Mouse (Mus musculus): ENCODE results near the gene Zfp629. TPM values are rescaled to one million over a fixed set of nuclear protein-coding genes. Genes with fewer than 3 reads are reported as not detected.

The Zfp629 gene
- polyA plus RNA-seq, 1 experiment, result 6.3 TPM

DNA sequence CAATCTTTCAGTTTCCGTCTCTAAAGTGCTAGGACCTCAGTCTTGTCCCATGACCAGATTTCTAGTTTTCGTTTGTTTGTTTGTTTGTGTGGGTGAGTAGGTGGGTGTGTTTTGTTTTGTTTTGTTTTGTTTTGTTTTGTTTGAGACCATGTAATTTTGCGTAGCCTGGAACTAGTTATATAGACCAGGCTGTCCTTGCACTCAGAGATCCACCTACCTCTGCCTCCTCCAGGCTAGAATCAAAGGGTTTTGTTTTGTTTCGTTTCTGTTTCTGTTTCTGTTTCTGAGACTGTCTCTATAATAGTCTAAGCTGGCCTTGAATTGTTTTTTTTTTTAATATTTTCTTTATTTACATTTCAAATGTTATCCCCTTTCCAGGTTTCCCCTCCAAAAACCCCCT is 30.8 kb upstream of the Zfp629 start:
- H3K36me3 ChIP-seq (ENCODE audit: control insufficient read depth, insufficient read depth), result no peaks in the 10 kb centered on the region
- H3K27me3 ChIP-seq (ENCODE audit: control insufficient read depth, insufficient read depth, insufficient read length), result peaks cover 32% of the 10 kb centered on the region
- TF ChIP-seq MYOD1 (IDR thresholded peaks at IDR 0.05; ENCODE audit: control insufficient read depth in 1 of 3, insufficient read length in 2 of 3, low read depth in 2 of 3) (no peak), REST (IDR thresholded peaks at IDR 0.05; ENCODE audit: insufficient read depth, insufficient read length) (no peak), MAX (IDR thresholded peaks at IDR 0.05; ENCODE audit: low read depth) (no peak), CEBPB (IDR thresholded peaks at IDR 0.05; ENCODE audit: insufficient read depth, poor library complexity, severe bottlenecking) (no peak)
- no peaks in the 10 kb centered on the region for H3K79me2 ChIP-seq (ENCODE audit: control insufficient read depth, insufficient read depth)
- no peak overlapping the region for H3ac ChIP-seq (ENCODE audit: control insufficient read depth, insufficient read length)
- H3K4me2 ChIP-seq (ENCODE audit: low read depth), result peak overlapping the region; percentile 30
- H3K4me3 ChIP-seq, result no peak overlapping the region

DNA sequence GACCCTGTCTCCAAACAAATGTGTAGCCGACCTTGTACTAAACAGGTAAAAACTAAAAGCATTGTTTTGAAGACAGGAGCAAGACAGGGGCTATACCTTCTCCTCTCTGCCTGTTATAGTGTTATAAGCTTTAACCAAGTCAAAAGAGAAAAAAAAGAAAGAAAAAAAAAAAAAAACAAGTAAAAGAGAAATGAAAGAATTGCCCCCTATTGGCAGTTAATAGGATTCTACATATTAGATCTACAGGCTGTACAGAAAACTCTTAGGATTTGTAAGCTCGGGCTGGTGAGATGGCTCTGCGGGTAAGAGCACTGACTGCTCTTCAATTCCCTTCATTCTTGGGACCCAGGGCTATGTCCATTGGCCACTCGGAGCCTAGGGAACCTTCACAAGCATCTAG is 26.7 kb upstream of the Zfp629 start:
- TF ChIP-seq TCF12 (IDR thresholded peaks at IDR 0.05; ENCODE audit: insufficient read depth, poor library complexity, severe bottlenecking) (no peak), REST (IDR thresholded peaks at IDR 0.05; ENCODE audit: insufficient read depth, insufficient read length) (no peak), MAX (IDR thresholded peaks at IDR 0.05; ENCODE audit: low read depth) (no peak), USF1 (IDR thresholded peaks at IDR 0.05; ENCODE audit: low read depth) (no peak), MYOD1 (IDR thresholded peaks at IDR 0.05; ENCODE audit: control insufficient read depth in 1 of 3, insufficient read length in 2 of 3, low read depth in 2 of 3) (no peak), MYOG (IDR thresholded peaks at IDR 0.05; ENCODE audit: control insufficient read depth in 1 of 3, insufficient read depth in 1 of 3, insufficient read length in 2 of 3, low read depth in 2 of 3) (no peak), POLR2AphosphoS2 (IDR thresholded peaks at IDR 0.05; ENCODE audit: insufficient read length, low read depth) (no peak), CEBPB (IDR thresholded peaks at IDR 0.05; ENCODE audit: insufficient read depth, poor library complexity, severe bottlenecking) (no peak), SRF (IDR thresholded peaks at IDR 0.05; ENCODE audit: control insufficient read depth, insufficient read length, low read depth) (no peak), E2F4 (IDR thresholded peaks at IDR 0.05; ENCODE audit: insufficient read depth) (no peak), TCF3 (IDR thresholded peaks at IDR 0.05; ENCODE audit: insufficient read length, low read depth) (no peak), POLR2A (IDR thresholded peaks at IDR 0.05; ENCODE audit: insufficient read length, low read depth) (no peak)
- no peak overlapping the region for H3ac ChIP-seq (ENCODE audit: control insufficient read depth, insufficient read length)
- H3K36me3 ChIP-seq (ENCODE audit: control insufficient read depth, insufficient read depth), result no peaks in the 10 kb centered on the region
- H3K79me2 ChIP-seq (ENCODE audit: control insufficient read depth, insufficient read depth), result no peaks in the 10 kb centered on the region
- no peak overlapping the region for H3K4me3 ChIP-seq
- H3K27me3 ChIP-seq (ENCODE audit: control insufficient read depth, insufficient read depth, insufficient read length), result peaks cover 35% of the 10 kb centered on the region
- no peak overlapping the region for H3K4me2 ChIP-seq (ENCODE audit: low read depth)

DNA sequence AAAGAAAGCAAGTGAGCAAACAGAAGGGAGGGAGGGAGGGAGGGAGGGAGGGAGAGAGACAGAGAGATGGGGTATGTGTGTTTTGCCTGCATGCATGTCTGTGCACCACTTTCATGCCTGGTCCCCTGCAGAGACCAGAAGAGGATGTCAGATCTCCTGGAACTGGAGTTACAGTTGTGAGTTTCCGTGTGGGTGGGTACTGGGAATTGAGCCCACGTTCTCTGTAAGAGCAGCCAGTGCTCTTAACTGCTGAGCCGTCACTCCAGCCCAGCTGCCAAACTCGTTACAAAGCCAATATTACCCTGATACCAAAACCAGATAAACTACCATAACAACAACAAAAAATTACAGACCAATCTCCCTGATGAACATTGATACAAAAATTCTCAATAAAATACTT is 25.7 kb upstream of the Zfp629 start:
- H3ac ChIP-seq (ENCODE audit: control insufficient read depth, insufficient read length), result no peak overlapping the region
- no peak for TF ChIP-seq REST (IDR thresholded peaks at IDR 0.05; ENCODE audit: insufficient read depth, insufficient read length)
- TF ChIP-seq MYOG (IDR thresholded peaks at IDR 0.05; ENCODE audit: control insufficient read depth in 1 of 3, insufficient read depth in 1 of 3, insufficient read length in 2 of 3, low read depth in 2 of 3), result no peak
- no peak for TF ChIP-seq E2F4 (IDR thresholded peaks at IDR 0.05; ENCODE audit: insufficient read depth)
- TF ChIP-seq SRF (IDR thresholded peaks at IDR 0.05; ENCODE audit: control insufficient read depth, insufficient read length, low read depth), result no peak
- no peak for TF ChIP-seq MYOD1 (IDR thresholded peaks at IDR 0.05; ENCODE audit: control insufficient read depth in 1 of 3, insufficient read length in 2 of 3, low read depth in 2 of 3)
- no peak for TF ChIP-seq TCF12 (IDR thresholded peaks at IDR 0.05; ENCODE audit: insufficient read depth, poor library complexity, severe bottlenecking)
- no peak for TF ChIP-seq TCF3 (IDR thresholded peaks at IDR 0.05; ENCODE audit: insufficient read length, low read depth)
- TF ChIP-seq MAX (IDR thresholded peaks at IDR 0.05; ENCODE audit: low read depth), result no peak
- no peak for TF ChIP-seq POLR2AphosphoS2 (IDR thresholded peaks at IDR 0.05; ENCODE audit: insufficient read length, low read depth)
- TF ChIP-seq CEBPB (IDR thresholded peaks at IDR 0.05; ENCODE audit: insufficient read depth, poor library complexity, severe bottlenecking), result no peak
- TF ChIP-seq POLR2A (IDR thresholded peaks at IDR 0.05; ENCODE audit: insufficient read length, low read depth), result no peak
- no peaks in the 10 kb centered on the region for H3K79me2 ChIP-seq (ENCODE audit: control insufficient read depth, insufficient read depth)
- peak overlapping the region; percentile 7 for H3K4me2 ChIP-seq (ENCODE audit: low read depth)
- peaks cover 41% of the 10 kb centered on the region for H3K27me3 ChIP-seq (ENCODE audit: control insufficient read depth, insufficient read depth, insufficient read length)
- no peak overlapping the region for H3K4me3 ChIP-seq
- H3K36me3 ChIP-seq (ENCODE audit: control insufficient read depth, insufficient read depth), result no peaks in the 10 kb centered on the region

DNA sequence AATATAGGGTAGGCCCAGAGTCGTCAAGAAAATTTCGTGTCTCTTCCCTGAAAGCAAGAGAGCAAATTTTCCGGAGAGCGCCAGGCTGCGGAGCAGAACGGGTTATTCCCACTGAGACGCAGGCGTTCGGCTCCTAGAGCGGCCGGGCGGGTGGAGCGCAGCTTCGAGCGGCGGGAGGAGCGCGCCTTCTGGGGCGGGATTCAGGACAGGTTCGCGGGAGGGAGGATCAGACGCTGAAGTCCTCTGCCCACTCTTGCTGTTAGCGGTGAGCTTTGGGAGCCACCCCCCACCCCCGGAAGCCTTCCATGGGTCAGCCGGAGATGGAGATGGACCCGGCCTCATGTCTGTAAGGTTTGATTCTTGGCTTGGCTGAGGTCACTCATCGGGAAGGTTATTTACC is 21.4 kb upstream of the Zfp629 start:
- TF ChIP-seq SRF (IDR thresholded peaks at IDR 0.05; ENCODE audit: control insufficient read depth, insufficient read length, low read depth) (no peak), TCF12 (IDR thresholded peaks at IDR 0.05; ENCODE audit: insufficient read depth, poor library complexity, severe bottlenecking) (no peak), POLR2AphosphoS2 (IDR thresholded peaks at IDR 0.05; ENCODE audit: insufficient read length, low read depth) (no peak)
- H3K4me3 ChIP-seq, result no peak overlapping the region
- no peak overlapping the region for H3K4me2 ChIP-seq (ENCODE audit: low read depth)
- no peaks in the 10 kb centered on the region for H3K79me2 ChIP-seq (ENCODE audit: control insufficient read depth, insufficient read depth)
- H3K36me3 ChIP-seq (ENCODE audit: control insufficient read depth, insufficient read depth), result no peaks in the 10 kb centered on the region
- H3ac ChIP-seq (ENCODE audit: control insufficient read depth, insufficient read length), result no peak overlapping the region
- H3K27me3 ChIP-seq (ENCODE audit: control insufficient read depth, insufficient read depth, insufficient read length), result peaks cover 16% of the 10 kb centered on the region

DNA sequence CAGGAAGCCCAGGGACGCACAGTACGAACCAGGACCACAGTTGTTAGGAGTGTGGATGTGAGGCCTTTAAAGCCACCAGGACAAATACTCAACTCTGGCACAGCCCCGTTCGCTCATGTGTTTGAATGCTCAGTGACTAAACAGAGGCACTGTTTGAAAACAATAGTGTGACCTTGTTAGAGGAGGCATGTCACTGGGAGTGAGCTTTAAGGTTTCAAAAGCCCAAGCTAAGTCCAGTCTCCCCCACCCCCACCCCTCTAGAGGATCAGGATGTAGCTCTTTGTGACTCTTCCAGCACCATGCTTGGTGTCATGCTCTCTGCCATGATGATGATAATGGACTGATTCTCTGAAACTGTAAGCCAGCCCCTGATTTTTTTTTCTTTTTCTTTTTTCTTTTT is 15.8 kb upstream of the Zfp629 start:
- no peaks in the 10 kb centered on the region for H3K36me3 ChIP-seq (ENCODE audit: control insufficient read depth, insufficient read depth)
- H3ac ChIP-seq (ENCODE audit: control insufficient read depth, insufficient read length), result no peak overlapping the region
- TF ChIP-seq POLR2A (IDR thresholded peaks at IDR 0.05; ENCODE audit: insufficient read length, low read depth) (no peak), TCF12 (IDR thresholded peaks at IDR 0.05; ENCODE audit: insufficient read depth, poor library complexity, severe bottlenecking) (no peak), MAX (IDR thresholded peaks at IDR 0.05; ENCODE audit: low read depth) (no peak), MYOD1 (IDR thresholded peaks at IDR 0.05; ENCODE audit: control insufficient read depth in 1 of 3, insufficient read length in 2 of 3, low read depth in 2 of 3) (no peak), CEBPB (IDR thresholded peaks at IDR 0.05; ENCODE audit: insufficient read depth, poor library complexity, severe bottlenecking) (no peak), USF1 (IDR thresholded peaks at IDR 0.05; ENCODE audit: low read depth) (no peak), SRF (IDR thresholded peaks at IDR 0.05; ENCODE audit: control insufficient read depth, insufficient read length, low read depth) (no peak), POLR2AphosphoS2 (IDR thresholded peaks at IDR 0.05; ENCODE audit: insufficient read length, low read depth) (no peak)

More for the DNA sequence above, 15.8 kb upstream of the Zfp629 start:
- Histone ChIP-seq H3K4me3 (no peak overlapping the region), H3K27me3 (ENCODE audit: control insufficient read depth, insufficient read depth, insufficient read length) (peaks cover 15% of the 10 kb centered on the region), H3K4me2 (ENCODE audit: low read depth) (no peak overlapping the region), H3K79me2 (ENCODE audit: control insufficient read depth, insufficient read depth) (no peaks in the 10 kb centered on the region)

Data from myocyte (in vitro differentiated cells).